Mouse (Mus musculus) cerebellum, adult 2 months (tissue): ENCODE data around the gene Eif5.
"Not testable (repeated sequence)": the region's sequence is repeated elsewhere in the genome, so short reads cannot be mapped to it uniquely, and the experiment has no call there.

Experiments
- CTCF ChIP-seq: fragments of 200-500 bp; IDR thresholded peaks from 2 replicates; pipeline ENCODE4 v1.5.1; 2011; ENCODE audit warnings: low read depth, mild to moderate bottlenecking, control low read depth, low read length, moderate library complexity, borderline replicate concordance; ENCODE audit not compliant: insufficient read depth
- POLR2A ChIP-seq: fragments of 200-500 bp; IDR thresholded peaks from 2 replicates; pipeline ENCODE4 v1.6.1; 2011; ENCODE audit warnings: low read length, control low read depth, borderline replicate concordance; ENCODE audit not compliant: insufficient read depth

- TF ChIP-seq CTCF, POLR2A: not testable (repeated sequence)
These were observed 18.1 kb downstream of the Eif5 start for GRCm38 (mm10) chr12:111555893-111556292.
